ENCODE assay signal across 34 mouse cellular contexts in the genomic region with DNA sequence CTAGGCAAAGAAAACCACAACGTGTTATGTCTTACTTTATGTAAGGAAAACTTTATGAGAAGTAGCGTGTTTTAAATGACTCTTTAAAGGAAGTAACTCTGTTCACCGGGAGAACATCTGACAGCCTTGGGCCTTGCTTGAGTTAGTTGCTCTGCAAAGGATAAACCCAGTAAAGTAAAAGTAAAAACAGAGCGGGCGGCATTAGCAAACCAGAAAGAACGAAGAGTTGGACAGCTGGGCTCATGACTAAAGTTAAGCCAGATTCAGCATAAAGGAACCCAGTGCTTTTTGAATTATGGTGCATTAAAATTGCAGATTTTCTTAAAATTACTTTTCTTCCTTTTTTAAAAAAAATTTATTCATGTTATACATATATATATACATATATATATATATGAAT.
"Had no signal": no experiment of that assay in that cellular context is flagged by ENCODE, and none has a peak within 500 bp of the region (broad histone marks: within the 10 kb centered on the region; RNA-seq: fewer than 3 reads in every experiment).

No protein-coding gene starts in this region.

- H3K4me3 ChIP-seq: heart, embryonic 10.5 days; heart, embryonic 12.5 days; heart, embryonic 13.5 days; heart, embryonic 15.5 days; hindbrain, embryonic 10.5 days; hindbrain, embryonic 12.5 days; hindbrain, embryonic 13.5 days; hindbrain, embryonic 15.5 days; intestine, embryonic 15.5 days; kidney, embryonic 15.5 days; layer of hippocampus, adult 2 months had no signal

- H3K27ac ChIP-seq: heart, embryonic 10.5 days; heart, embryonic 13.5 days; heart, embryonic 15.5 days; hindbrain, embryonic 10.5 days; hindbrain, embryonic 12.5 days; hindbrain, embryonic 13.5 days; hindbrain, embryonic 14.5 days; hindbrain, embryonic 15.5 days; hindbrain, postnatal 0 days; intestine, embryonic 15.5 days; kidney, embryonic 15.5 days; kidney, postnatal 0 days; layer of hippocampus, adult 2 months had no signal

- H3K27me3 ChIP-seq: heart, embryonic 12.5 days; heart, embryonic 13.5 days; heart, embryonic 15.5 days; hindbrain, embryonic 12.5 days; hindbrain, embryonic 13.5 days; hindbrain, embryonic 15.5 days; intestine, embryonic 15.5 days; kidney, embryonic 15.5 days had no signal

- H3K36me3 ChIP-seq: heart, embryonic 10.5 days; heart, embryonic 12.5 days; heart, embryonic 13.5 days; heart, embryonic 15.5 days; hindbrain, embryonic 12.5 days; intestine, embryonic 15.5 days had no signal

- DNase-seq: heart, postnatal 10 days; heart, postnatal 14 days; heart, postnatal 36 days; heart, postnatal 4 days; kidney, adult 18-20 months; kidney, adult 2 months; kidney, adult 8-10 months; kidney, adult 9 months; kidney, postnatal 10 days; kidney, postnatal 14 days; kidney, postnatal 25 days; kidney, postnatal 36 days; kidney, postnatal 4 days; layer of hippocampus, adult 9-11 months; layer of hippocampus, postnatal 36 days had no signal

- ATAC-seq: hindbrain, embryonic 16.5 days; hindbrain, postnatal 0 days; inflammation-experienced regulatory T-cells, adult 6 months; intestine, embryonic 15.5 days; intestine, embryonic 16.5 days; intestine, postnatal 0 days had no signal

- H3K9me3 ChIP-seq: heart, embryonic 10.5 days; heart, embryonic 12.5 days; heart, embryonic 13.5 days; heart, embryonic 15.5 days; hindbrain, embryonic 12.5 days; hindbrain, embryonic 13.5 days; hindbrain, embryonic 15.5 days; intestine, embryonic 15.5 days; kidney, embryonic 15.5 days had no signal

- H3K4me2 ChIP-seq: heart, embryonic 11.5 days; heart, embryonic 12.5 days; heart, embryonic 13.5 days; heart, embryonic 15.5 days; hindbrain, embryonic 12.5 days; hindbrain, embryonic 13.5 days; hindbrain, embryonic 14.5 days; hindbrain, embryonic 15.5 days; intestine, embryonic 15.5 days; kidney, embryonic 15.5 days had no signal

- H3K9ac ChIP-seq: heart, embryonic 12.5 days; heart, embryonic 13.5 days; heart, embryonic 15.5 days; hindbrain, embryonic 12.5 days; hindbrain, embryonic 13.5 days; hindbrain, embryonic 14.5 days; hindbrain, embryonic 15.5 days; intestine, embryonic 15.5 days; kidney, embryonic 15.5 days had no signal
